Mouse (Mus musculus): ENCODE data around the gene Tgfbr3.
"Not testable (repeated sequence)": the region's sequence is repeated elsewhere in the genome, so short reads cannot be mapped to it uniquely, and the experiment has no call there.

The Tgfbr3 gene

DNA sequence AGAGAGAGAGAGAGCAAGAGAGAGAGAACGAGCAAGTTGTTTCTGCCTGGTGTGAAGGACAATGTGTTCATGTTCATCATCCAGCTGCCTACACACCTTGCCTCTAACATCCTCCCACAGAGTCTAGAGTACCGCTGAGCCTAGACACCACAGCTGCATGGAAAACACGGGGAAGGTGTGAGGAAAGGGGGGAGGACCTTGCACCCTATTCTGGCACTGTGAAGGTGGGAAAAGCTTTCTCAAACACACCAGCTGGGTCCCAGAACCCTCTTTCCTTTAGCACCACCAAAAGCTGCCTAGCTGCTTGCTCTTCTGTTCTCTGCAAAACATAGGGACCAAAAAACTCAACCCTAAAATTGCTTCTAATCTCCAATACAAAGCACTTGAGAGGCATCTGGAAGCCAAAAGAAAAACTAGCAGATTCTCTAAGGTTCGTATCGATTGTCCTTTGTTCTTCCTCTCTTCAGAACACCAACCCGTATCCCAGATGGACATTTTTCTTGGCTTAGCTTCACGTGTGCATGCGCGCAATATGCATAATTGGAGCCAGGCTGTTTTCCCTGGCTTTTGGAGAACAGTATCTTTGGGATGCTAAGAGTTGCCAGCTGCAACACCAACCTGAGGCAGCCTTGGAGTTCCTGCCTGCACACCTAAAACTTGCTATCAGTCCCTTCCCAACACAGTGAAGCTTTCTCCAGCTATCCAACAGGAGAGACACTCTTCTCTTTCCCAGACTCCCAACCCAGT is 6.7 kb downstream of the Tgfbr3 start:
- DNase-seq (ENCODE audit: low spot score in 2 of 2), result peak in 1 of 2 experiments; percentile 29

DNA sequence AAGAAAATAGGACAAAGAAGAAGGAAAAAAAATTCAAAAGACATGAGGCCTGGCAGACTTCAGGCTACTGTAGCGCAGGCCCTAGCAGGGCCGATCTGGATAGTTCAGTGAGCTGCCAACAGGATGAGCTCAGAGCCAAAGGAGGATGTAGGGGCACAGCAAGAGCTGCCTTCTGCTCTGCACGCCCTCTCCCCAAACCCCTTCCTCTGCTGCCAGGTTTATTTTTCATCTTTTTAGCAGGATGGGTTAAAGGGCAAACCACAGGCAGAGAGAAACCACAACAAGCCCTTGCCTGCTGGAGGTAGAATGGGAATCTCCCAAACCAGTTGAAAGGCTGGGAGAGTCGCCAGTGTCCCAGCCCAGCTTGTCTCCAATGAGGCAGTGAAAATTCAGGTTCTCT is 10.2 kb downstream of the Tgfbr3 start:
- no peak for DNase-seq (ENCODE audit: low spot score in 2 of 2)

DNA sequence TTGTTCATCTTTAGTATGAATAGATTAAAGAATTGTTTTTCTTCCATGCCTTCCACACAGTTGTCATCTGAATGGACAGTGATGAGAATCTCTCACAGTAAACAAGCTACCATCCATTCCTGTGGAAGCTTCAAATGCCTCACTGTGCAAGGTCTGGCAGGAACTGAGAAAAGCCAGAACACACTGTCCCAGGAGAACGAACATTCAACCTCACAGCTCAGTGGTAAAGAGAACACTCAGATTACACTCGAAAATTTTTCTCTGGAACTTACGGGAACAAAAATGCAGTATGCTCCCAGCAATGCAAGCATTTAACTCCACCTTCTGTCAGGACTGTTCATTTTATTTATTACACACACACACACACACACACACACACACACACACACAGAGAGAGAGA is 13.2 kb downstream of the Tgfbr3 start:
- no peak for DNase-seq (ENCODE audit: low spot score in 2 of 2)

GRCm38 (mm10) chr5:107272252-107273028 is 17.0 kb downstream of the Tgfbr3 start:
- DNase-seq (ENCODE audit: low spot score in 2 of 2), result no peak

- DNase-seq (ENCODE audit: low spot score in 2 of 2), result no peak
Measured at GRCm38 (mm10) chr5:107269006-107269328, 20.5 kb downstream of the Tgfbr3 start.

GRCm38 (mm10) chr5:107268121-107269005 is 21.1 kb downstream of the Tgfbr3 start:
- no peak for DNase-seq (ENCODE audit: low spot score in 2 of 2)

DNA sequence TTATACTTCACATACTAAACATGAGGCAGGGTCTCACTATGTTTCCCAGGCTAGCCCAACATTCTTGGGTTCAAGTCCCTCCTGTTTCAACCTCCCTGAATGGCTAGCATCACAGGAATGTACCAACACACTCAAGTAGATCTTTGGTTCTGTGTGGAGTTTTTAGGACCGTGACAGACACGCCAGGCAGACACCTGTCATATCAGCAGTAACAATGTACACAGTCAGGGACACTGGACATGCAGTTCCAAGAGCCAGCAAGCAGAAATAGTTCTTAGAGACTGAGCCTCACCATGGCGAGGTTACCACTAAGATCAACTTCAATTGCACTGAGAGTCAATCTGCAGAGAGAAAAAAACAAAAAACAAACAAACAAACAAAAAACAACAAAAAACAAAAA is 22.9 kb downstream of the Tgfbr3 start:
- no peak for DNase-seq (ENCODE audit: low spot score in 2 of 2)

- no peak for DNase-seq (ENCODE audit: low spot score in 2 of 2)
Measured at GRCm38 (mm10) chr5:107264426-107265360, 24.7 kb downstream of the Tgfbr3 start.

- no peak for DNase-seq (ENCODE audit: low spot score in 2 of 2)
Measured at GRCm38 (mm10) chr5:107263836-107264235, 25.6 kb downstream of the Tgfbr3 start.

DNA sequence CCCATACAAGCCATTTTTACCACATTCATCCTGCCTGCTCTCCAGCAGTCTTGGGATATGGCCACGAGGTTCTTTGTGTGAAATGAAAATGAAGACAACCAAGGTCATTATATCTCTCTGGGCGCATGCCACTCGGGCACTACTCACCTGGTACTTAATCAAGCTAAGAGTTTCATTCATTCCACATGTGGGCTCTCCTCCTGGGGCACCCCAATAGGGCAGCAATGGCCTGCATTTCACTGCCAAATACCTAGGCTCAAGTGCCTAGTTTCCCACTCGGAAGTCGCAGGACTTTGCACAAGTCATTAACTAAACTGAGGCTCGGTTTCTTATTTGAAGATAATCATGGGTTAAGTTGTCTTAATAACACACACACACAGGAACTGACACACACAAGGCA is 27.5 kb downstream of the Tgfbr3 start:
- DNase-seq (ENCODE audit: low spot score in 2 of 2), result no peak

DNA sequence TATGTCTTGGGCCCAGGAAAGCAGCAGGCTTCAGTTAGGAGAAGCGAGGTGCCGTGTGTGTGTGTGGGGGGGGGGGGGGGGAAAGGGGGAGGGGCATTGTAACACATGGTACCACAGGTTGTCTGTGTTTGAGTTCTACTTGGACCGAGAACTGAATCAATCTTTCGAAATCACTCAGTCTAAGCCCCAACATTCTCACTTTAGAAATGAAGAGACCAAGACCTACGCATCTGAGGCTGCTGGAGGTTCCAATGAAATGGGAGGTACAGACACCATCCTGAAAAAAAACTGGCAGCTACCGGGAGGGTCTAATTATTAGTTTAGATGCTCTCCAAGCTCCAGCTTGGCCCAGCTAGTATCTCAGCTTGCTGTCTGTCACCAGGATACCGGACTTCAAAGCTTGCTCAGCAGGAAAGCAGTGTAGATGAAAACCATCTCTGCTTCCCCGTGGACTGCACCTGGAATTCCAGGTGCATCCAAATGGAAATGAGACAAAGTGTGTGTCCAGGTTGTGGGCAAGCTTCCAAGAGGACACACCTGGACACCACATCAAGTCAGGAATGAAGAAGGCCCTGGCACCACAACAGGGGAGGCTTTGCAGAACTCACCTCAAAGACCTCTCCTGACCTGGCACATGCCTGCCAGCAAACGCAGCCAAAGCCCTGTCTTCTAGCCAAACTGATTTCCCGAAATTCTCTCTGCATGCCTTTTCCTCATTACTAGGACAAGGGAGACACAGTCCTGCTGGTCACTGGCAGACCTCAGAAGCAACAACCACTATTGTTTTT is 28.5 kb downstream of the Tgfbr3 start:
- no peak for DNase-seq (ENCODE audit: low spot score in 2 of 2)

- DNase-seq (ENCODE audit: low spot score in 2 of 2), result no peak
Measured at GRCm38 (mm10) chr5:107259487-107260040, 29.9 kb downstream of the Tgfbr3 start.

GRCm38 (mm10) chr5:107253395-107253794 is 36.0 kb downstream of the Tgfbr3 start:
- no peak for DNase-seq (ENCODE audit: low spot score in 2 of 2)

DNA sequence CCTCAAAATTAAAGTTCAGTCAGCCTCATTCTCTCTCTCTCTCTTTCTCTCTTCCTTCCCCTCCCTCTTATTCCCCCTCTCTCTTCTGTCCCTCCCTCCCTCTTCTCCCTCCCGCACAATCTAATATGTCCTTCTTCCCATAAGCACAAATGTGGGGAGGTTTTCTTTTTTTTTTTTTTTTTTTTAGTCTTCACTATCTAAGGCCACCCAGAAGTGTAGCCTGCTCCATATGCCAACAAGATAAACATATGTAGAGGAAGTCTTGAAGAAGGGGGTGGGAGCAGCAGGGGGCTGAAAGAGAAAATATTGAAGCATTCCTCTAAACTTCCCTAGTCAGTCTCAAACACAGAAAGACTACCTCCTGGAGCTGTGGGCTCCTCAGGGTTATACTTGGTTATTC is 37.0 kb downstream of the Tgfbr3 start:
- DNase-seq (ENCODE audit: low spot score in 2 of 2), result no peak

DNA sequence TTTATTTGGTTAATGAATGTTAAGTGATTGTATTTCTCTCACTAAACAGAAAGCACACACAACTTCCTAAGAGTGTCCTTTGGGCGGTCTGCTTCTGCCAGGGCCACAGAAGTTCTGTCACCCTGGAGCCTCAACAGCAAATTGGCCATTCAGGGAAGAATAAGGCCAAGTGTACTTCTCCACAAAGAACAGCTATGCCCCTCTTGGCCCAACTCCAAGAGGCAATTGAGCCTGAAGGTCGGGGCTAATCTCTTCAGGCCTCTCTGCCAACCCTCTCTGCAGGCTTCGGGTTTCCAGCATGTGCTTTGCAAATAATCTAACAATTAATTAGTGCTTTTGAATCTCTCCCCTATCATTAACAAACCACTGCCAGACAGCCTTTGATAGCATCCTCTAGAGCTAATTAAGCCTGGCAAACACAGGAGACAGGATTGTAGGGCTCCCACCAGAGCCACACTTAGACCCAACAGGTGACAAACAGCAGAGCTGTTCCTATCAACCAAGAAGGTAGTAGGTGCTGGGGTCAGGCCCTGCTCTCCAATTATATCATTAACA is 37.6 kb downstream of the Tgfbr3 start:
- peak; percentile 30 to 49 for DNase-seq (ENCODE audit: low spot score in 2 of 2)

DNA sequence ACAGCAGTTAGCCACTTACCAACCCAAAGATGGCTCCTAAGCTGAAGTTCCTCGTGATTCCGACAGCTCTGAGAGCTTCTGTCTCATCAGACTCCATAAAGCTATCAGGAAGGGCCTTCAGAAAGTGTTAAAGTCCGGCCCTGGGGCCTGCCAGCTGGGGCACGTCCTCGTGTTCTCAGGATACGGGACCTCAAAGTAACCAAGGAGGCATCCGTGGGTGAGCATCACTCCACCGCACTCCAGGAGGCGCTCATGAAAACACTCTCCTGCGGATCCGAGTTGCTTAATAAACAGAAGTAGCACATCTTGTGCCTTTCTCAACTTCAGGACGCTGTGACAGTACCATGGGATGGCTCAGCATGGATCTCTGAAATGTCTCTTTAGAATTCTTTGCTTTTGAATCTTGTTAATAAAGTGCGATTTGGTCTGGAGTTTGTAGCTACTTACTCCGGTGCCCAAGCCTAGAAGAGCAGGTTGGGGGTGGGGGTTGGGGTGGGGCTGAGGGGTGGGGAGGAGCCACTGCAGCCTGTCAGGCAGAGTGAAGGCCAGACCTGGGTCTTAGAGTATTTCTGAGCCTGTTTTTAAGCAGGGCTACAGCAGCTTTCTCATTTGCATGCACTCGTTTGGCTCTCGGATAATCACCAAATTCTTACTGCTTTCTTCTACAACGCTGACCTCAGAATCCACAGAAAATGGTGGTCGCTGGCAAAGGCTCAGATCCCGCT is 38.7 kb downstream of the Tgfbr3 start:
- DNase-seq (ENCODE audit: low spot score in 2 of 2), result no peak

- no peak for DNase-seq (ENCODE audit: low spot score in 2 of 2)
Measured at GRCm38 (mm10) chr5:107248732-107249131, 40.7 kb downstream of the Tgfbr3 start.

GRCm38 (mm10) chr5:107248302-107248701 is 41.1 kb downstream of the Tgfbr3 start:
- not testable (repeated sequence) for DNase-seq (ENCODE audit: low spot score in 2 of 2)

DNA sequence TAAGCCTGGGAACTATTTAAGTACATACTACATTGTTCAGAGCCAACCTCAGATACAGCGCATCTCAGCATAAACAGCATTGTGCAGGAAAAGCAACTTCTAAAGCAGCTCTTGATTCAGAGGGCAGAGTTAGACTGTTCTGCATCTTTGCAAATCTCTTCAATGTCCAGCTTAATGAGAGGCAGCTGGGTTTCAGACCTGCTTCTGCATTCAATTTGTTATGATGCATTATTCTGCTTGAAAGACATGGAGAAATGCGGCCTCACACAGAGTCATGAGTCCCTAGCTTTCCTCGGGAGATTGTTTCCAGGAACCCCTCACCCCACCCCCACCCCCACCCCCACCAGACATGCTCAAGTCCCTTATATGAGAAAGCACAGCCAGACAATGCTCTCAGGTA is 41.6 kb downstream of the Tgfbr3 start:
- DNase-seq (ENCODE audit: low spot score in 2 of 2), result no peak

All from frontal cortex, postnatal 36 days (tissue).